Mouse (Mus musculus): ENCODE results near the gene Tnrc6a.

The Tnrc6a gene

DNA sequence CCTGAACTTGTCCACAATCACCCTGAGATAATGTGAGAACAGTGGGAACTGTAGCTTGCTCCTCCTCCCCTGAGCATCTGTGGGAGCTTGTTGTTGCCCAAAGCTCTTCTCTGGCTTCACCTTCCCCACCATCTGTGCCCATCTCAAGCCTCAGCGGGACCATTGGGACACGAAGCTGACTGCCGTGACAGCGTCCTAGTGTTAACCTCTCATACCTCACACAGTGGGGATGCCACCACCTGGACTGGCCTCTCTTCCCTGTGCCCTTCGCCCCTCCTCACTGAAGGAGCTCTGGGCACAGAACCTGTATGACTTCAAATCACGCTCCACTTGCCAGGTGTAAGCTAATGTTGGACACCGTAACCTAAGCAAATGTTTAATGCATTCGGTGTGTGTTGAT lies 71.0 kb downstream of the Tnrc6a start:
- no peak for DNase-seq

- no peak for DNase-seq
Observed at GRCm38 (mm10) chr7:123196432-123196831, 72.7 kb downstream of the Tnrc6a start.

DNA sequence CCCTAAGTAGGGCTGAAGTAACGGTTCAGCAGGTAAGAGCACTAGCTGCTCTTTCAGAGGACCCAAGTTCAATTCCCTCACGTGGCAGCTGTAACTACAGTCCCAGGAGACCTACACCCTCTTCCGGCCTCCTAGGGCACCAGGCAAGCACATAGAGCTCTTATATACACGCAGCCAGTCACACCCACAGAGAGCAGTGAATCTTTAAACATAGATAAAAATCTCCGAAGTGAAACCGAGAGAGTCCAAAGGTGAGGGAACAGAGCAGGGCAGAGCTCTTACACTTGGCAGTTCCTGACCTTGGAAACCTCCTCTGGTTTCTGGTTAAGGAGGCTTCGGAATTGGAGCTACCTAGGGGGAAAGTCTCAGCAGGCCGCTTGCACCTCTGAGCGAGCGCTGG lies 75.0 kb downstream of the Tnrc6a start:
- no peak for DNase-seq

DNA sequence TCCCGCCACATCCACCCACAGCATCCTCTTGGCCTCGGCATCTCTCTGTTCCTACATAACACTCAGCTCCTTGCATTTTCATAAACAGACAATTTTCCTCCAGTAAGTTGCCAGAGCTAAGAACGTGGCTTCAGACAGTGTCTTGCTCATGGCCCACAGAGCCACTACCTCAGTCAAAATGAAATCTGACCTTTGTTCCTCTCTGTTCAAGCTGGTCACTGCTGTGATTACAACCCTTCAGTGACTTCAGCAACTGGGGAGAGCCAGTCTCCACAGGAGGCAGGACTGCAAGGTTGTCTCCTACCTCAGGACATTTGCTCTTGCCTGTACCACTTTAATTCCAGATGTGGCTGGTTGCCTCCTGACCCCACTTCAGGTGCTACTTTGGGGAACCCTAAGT lies 75.5 kb downstream of the Tnrc6a start:
- DNase-seq = no peak

DNA sequence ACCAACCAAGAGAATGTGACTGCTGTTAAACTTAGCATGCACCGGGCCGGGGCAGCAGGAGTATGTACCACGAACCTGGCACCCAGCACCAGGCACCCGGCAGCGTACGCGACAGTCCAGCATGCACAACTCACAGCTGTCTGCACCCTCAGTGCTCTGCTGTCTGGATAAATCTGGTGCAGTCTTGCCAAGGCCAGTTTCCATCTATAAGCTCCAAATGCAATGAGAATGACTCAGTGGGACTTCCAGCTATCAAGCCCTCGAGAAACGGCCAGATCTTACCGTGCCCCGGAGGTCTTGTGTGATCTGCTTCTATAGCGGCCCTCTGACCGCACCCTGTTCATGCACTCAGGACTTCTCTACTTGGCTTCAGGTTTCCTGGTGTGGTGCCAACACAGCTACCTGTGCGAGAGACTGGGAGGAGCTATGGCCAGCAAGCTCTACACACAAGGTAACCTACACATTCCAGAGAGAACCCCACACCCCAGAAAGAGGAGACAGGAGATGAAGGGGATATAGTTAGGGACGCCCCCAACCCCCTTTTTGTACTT lies 76.0 kb downstream of the Tnrc6a start:
- no peak for DNase-seq

GRCm38 (mm10) chr7:123200722-123201121 lies 77.0 kb downstream of the Tnrc6a start:
- DNase-seq = no peak

DNA sequence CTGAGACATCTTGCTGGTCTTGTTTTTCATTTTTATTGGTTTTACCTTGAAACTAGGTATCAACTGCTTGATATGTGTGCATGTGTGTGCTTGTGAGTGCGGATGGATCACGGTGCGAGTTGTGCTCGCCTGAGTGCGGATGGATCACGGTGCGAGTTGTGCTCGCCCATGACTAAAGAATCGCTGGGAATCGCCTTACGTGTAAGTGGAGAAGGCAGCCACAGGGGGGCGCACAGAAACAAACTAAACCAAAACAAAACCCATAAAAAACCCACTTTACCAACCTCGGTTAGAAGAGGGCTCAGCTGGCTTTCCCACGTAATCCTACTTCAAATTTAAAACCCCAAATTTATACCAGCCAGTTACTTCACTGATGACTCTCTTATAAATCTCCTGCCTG lies 81.6 kb downstream of the Tnrc6a start:
- DNase-seq = no peak

DNA sequence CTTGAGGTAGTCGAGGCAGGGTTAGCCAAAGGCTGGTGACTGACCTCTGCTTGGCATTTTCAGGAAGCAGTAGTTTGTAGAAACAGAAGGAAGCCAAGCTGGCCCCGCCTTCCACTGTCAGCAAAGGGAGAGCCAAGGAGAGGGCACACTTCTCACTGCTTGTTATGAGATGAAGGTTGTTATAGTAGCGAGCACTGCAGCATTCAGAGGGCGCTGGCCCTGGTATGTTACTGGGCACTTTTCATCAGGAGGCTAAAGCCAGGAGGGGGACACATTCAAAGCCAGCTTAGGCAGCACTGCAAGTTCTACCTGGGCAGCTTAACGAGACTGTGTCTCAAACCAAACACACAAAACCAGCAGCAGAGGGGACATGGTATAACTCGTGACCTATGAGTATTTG lies 83.9 kb downstream of the Tnrc6a start:
- no peak for DNase-seq

GRCm38 (mm10) chr7:123209864-123210263 lies 86.2 kb downstream of the Tnrc6a start:
- DNase-seq = no peak

DNA sequence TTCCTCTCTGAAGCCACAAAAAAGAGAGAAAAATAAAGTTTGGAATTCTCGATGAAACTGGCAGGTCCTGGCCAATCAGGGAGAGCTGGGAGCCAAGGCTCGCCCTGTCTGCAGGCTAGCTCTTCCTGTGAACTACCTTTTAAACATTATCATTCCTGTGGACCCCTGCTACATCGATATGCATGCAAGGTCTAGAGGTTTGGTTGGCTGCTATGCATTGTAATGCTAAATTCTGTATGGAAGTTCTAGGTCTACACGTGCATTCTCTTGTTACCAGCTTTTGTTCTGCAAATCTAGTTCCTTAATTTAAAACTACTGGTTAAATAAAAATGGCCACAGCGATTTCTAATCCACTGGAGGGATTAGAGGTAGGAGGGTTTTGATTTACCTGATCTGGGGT lies 87.8 kb downstream of the Tnrc6a start:
- DNase-seq = no peak

DNA sequence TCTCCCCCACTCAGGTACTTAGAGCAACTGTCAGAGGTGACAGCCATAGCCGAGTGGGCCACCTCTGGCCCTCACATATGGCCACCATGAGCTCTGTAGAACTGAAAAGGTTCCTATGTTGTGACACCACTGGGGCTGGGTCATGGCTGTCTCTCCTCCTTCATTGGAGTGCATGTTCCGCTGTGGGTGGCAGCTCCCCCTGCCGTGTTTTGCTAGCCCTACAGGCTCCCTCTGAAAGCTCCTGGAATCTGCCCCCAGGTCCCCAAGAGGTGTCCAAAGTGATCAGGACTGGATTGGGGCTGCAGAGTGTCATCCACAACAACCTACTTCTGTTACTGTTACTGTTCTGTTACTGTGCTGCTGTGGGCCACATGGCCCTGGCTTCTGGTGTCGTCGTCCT lies 88.6 kb downstream of the Tnrc6a start:
- DNase-seq = no peak

DNA sequence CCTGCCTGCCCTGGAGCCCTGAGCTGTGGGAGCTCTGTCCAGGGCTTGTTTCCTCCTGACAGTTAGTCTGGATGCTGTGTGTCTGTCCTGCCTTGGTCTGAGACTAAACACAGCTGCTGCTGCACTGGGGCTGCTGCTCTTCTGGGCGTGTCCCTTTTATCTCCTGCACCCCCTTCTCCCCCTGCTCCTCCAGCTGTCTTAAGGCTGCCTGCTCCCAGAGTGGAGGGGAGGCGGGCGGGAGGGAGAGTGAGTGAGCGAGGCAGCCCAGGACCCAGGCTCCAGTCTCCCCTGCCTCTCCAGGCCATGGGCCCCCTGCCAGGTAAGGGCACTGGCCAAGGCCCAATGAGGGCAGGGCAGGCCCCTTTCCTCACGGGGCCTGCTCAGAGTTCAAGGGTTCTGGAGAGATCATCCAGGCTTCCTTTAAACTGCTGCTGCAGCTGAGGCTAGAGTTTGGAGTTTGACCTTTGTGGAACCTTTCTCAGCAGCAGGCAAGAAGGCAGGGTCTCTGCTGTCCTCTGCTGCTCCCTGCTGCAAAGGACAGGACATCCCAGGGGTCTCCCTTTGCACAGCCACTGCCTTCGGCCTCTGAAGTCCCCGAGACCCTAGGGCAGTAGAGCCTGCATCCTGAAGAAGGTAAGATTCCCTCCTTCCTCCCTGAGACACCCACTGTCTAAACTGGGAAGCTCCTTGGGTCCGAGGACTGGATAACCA lies 90.8 kb downstream of the Tnrc6a start, which contains the start of gene Slc5a11:
Gene Slc5a11 (plus strand): TSS at position 416 of the 711 bp plus-strand sequence.
- no peak for DNase-seq

GRCm38 (mm10) chr7:123215138-123215537 lies 91.5 kb downstream of the Tnrc6a start:
- no peak for DNase-seq

GRCm38 (mm10) chr7:123217448-123218354 lies 94.0 kb downstream of the Tnrc6a start:
- no peak for DNase-seq

- DNase-seq = no peak
Observed at GRCm38 (mm10) chr7:123218620-123219019, 94.9 kb downstream of the Tnrc6a start.

DNA sequence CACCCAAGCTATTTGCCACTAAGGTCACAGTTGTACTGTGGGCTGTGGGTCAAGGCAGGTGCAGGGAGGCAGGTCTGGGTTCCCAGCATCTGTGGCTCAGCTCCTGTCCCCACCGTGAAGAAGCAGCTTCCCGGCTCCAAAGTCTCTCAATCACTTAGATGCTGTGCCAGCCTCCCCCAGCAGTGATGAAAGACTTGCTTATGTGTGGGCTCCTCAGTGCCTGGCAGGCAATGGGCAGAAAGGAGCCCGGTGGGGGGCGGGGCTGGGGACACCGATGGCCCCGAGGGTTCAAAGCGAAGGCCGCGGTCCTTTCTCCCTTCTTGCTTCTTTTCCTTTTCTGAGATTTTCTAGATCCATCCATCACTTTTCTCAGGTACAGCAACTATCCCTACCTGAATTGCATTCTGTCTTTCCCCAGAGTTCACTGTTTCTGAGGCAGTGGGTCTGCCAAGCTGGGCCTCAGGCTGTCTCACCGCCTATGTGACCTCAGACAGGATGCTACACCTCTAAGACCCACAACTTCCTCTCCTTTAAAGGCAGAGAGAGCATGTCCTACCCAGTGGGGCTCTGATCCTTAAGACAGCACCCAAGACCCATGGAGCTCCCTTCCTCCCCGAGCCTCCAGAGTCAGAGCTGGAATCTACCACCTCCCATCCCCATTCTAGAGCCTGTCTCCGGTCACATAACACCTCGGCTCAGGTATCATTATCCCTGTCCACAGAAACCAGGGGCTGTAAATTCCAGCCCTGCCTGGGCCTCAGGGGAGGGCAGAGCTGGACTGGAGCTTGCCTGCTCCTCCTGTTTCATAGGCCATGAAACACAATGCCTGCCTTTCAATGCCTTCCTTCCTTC lies 96.3 kb downstream of the Tnrc6a start:
- DNase-seq = no peak

GRCm38 (mm10) chr7:123220633-123220942 lies 96.9 kb downstream of the Tnrc6a start:
- no peak for DNase-seq

- no peak for DNase-seq
Observed at GRCm38 (mm10) chr7:123224076-123224475, 100.4 kb downstream of the Tnrc6a start.

GRCm38 (mm10) chr7:123225159-123225558 lies 101.5 kb downstream of the Tnrc6a start:
- no peak for DNase-seq

DNA sequence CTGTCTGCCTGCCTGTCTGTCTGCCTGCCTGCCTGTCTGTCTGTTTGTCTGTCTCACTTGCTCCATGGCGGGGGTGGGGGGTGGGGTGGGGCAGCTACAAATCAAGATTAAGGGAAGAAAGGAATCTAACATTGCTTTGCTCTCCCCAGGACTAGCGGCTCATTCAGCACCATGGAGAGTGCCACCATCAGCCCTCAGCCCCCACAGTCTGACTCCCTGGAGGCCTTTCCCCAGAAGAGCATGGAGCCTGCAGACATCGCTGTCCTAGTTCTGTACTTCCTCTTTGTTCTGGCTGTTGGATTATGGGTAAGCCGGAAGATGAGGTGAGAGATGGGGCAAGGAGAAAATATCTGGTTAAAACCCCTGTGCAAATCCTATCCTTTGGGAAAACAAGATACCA lies 111.8 kb downstream of the Tnrc6a start:
- no peak for DNase-seq

- DNase-seq = no peak
Observed at GRCm38 (mm10) chr7:123238621-123239020, 114.9 kb downstream of the Tnrc6a start.

- no peak for DNase-seq
Observed at GRCm38 (mm10) chr7:123240064-123240463, 116.4 kb downstream of the Tnrc6a start.

GRCm38 (mm10) chr7:123242241-123242640 lies 118.6 kb downstream of the Tnrc6a start:
- DNase-seq = no peak
